Mouse (Mus musculus): ENCODE results near the gene D1Pas1. TPM values are rescaled to one million over a fixed set of nuclear protein-coding genes. Genes with fewer than 3 reads are reported as not detected.

D1Pas1 gene
- not detected in 2 replicates for polyA plus RNA-seq (2021; fragmentation: Nextera tagmentation)
- long read RNA-seq, experiment 1: 0 reads
- long read RNA-seq, experiment 2, partial matches to known transcripts: 0 of 1 reads
- long read RNA-seq, experiment 2, other reads (novel, unspliced or antisense): 0 of 1 reads

DNA sequence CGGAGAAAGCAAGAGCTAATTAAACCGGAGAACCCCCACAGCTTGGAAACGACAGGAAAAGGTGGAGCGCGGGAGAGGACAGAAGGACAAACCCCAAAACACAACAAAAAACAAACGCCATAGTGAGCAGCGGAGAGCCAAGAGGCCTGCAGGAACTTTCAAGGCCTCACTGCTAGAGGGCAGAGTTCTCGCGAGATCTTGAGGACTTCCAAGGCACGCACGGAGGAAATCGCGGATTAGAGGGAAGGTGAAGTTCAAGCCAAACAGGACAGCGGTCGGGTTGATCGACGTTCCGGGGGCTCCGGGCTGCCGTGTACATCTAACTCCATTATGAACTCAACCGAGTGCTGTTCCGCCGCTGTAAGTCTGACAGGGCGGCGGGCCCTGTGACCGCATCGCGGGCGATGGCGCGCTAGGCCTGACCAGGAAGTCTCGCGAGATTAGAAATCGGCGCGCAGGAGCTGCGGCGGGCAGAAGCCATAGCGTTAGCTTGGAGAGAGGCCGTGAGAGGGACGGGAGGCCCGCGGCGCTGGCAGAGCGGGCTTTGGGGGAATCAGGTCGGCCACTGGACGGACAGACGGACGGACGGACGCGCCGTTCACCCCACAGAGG, at the start of gene D1Pas1:
TSS of gene D1Pas1 (plus strand) at position 216 of the 612 bp plus-strand sequence.

Other genes starting within 250 kb of the D1Pas1 start
- 9.5 and 10.4 TPM in 2 replicates for gene Rrp15, start 218.1 kb upstream of the D1Pas1 start, polyA plus RNA-seq (2021; fragmentation: Nextera tagmentation)
- 0.74 and 1.4 TPM in 2 replicates for gene Spata17, start 248.0 kb downstream of the D1Pas1 start, polyA plus RNA-seq (2021; fragmentation: Nextera tagmentation)
- gene Gpatch2, start 248.1 kb downstream of the D1Pas1 start, polyA plus RNA-seq (2021; fragmentation: Nextera tagmentation): 5.0 and 6.5 TPM in 2 replicates

All from layer of hippocampus, adult 6 months (tissue).